Mouse (Mus musculus) thymus, adult 2 months (tissue): ENCODE data around the gene Phc2. TPM values are rescaled to one million over a fixed set of nuclear protein-coding genes. Genes with fewer than 3 reads are reported as not detected.
A peak's percentile ranks its signal among the peaks of the same experiment; 100 is the strongest.

Experiments
- DNase-seq: peaks from one replicate; pipeline ENCODE4 v3.0.0; 2021
- H3K27ac ChIP-seq: fragments of 200-500 bp; 2 replicates; pipeline ENCODE4 v1.5.1; 2012; ENCODE audit warnings: low read length, control low read depth; ENCODE audit not compliant: control insufficient read depth, insufficient read depth
- H3K27me3 ChIP-seq: fragments of 200-500 bp; 2 replicates; pipeline ENCODE4 v1.6.1; 2012; ENCODE audit warnings: mild to moderate bottlenecking, low read length, moderate library complexity, mixed read lengths; ENCODE audit not compliant: control insufficient read depth, insufficient read depth
- H3K36me3 ChIP-seq: fragments of 200-500 bp; 2 replicates; pipeline ENCODE4 v1.6.1; 2012; ENCODE audit warnings: mild to moderate bottlenecking, low read length, moderate library complexity; ENCODE audit not compliant: control insufficient read depth, insufficient read depth
- H3K4me1 ChIP-seq: fragments of 200-500 bp; replicated peaks from 2 replicates; pipeline ENCODE4 v1.6.1; 2012; ENCODE audit warnings: low read length; ENCODE audit not compliant: control insufficient read depth, insufficient read depth
- H3K4me3 ChIP-seq: fragments of 200-500 bp; 2 replicates; pipeline ENCODE4 v1.5.1; 2012; ENCODE audit warnings: mild to moderate bottlenecking, low read length, control low read depth, moderate library complexity; ENCODE audit not compliant: control insufficient read depth, insufficient read depth
- CTCF ChIP-seq: fragments of 200-500 bp; IDR thresholded peaks from 2 replicates; pipeline ENCODE4 v1.5.1; 2012; ENCODE audit warnings: mild to moderate bottlenecking, control low read depth, low read length, moderate library complexity, borderline replicate concordance; ENCODE audit not compliant: control insufficient read depth, poor library complexity, insufficient read depth; ENCODE audit errors: extremely low read depth
- POLR2A ChIP-seq: fragments of 200-500 bp; IDR thresholded peaks from 2 replicates; pipeline ENCODE4 v1.6.1; 2012; ENCODE audit warnings: mild to moderate bottlenecking, low read length, control low read depth, moderate library complexity; ENCODE audit not compliant: control insufficient read depth, poor library complexity, insufficient read depth; ENCODE audit errors: extremely low read depth
- WGBS: fragments of 180-500 bp; shearing (Covaris S2); methylation state at CpG from one replicate; pipeline ENCODE4 v1.1.7; 2018; 5-methylcytosine and 5-hydroxymethylcytosine counted together
- polyA plus RNA-seq: library from polyadenylated mRNA; depleted of rRNA; stranded (reverse); fragments of >200 nt; gene quantifications from 2 replicates; pipeline ENCODE4 v1.2.3, GENCODE M21; 2012

Phc2 gene
- polyA plus RNA-seq, 1 experiment = 139 TPM

- DNase-seq = peak; percentile 45
- Histone ChIP-seq H3K4me1 (peaks cover 46% of the 10 kb centered on the region), H3K36me3 (no peaks in the 10 kb centered on the region), H3K4me3 (no peak overlapping the region), H3K27ac (no peak overlapping the region), H3K27me3 (no peaks in the 10 kb centered on the region)
- TF ChIP-seq CTCF (no peak), POLR2A (no peak)
- 27% methylated on average over 8 of the region's 8 CpGs for whole genome bisulfite sequencing
Measured at GRCm38 (mm10) chr4:128613326-128613725, 41.2 kb upstream of the Phc2 start.

- H3K27me3 ChIP-seq = no peaks in the 10 kb centered on the region
- 0 out of 2 replicates have a peak overlapping the region, but pooled peaks have one; percentile 6 for H3K27ac ChIP-seq
- TF ChIP-seq CTCF = no peak
- no peak for TF ChIP-seq POLR2A
- DNase-seq = peak; percentile 37
- peak overlapping the region; percentile 60 for H3K4me3 ChIP-seq
- no peaks in the 10 kb centered on the region for H3K36me3 ChIP-seq
- peaks cover 56% of the 10 kb centered on the region for H3K4me1 ChIP-seq
- WGBS = 22% methylated on average over 14 of the region's 14 CpGs
Measured at GRCm38 (mm10) chr4:128615761-128616160, 38.7 kb upstream of the Phc2 start.

GRCm38 (mm10) chr4:128617363-128618120 is 37.0 kb upstream of the Phc2 start:
- Histone ChIP-seq H3K27me3 (no peaks in the 10 kb centered on the region), H3K36me3 (no peaks in the 10 kb centered on the region), H3K4me1 (peaks cover 57% of the 10 kb centered on the region), H3K4me3 (peak overlapping the region; percentile 60), H3K27ac (peak overlapping the region; percentile 89)
- 15% methylated on average over 17 of the region's 17 CpGs for WGBS
- TF ChIP-seq POLR2A (no peak), CTCF (0 out of 2 replicates have a peak, but pooled peaks have one; percentile 17)
- DNase-seq = peak; percentile 37

- WGBS = 22% methylated on average over 15 of the region's 15 CpGs
- TF ChIP-seq CTCF = no peak
- no peak for TF ChIP-seq POLR2A
- DNase-seq = peak; percentile 77
- H3K27ac ChIP-seq = peak within 1 kb of the TSS; percentile 89
- no peaks in the 10 kb centered on the region for H3K36me3 ChIP-seq
- peaks cover 57% of the 10 kb centered on the region for H3K4me1 ChIP-seq
- no peaks in the 10 kb centered on the region for H3K27me3 ChIP-seq
- H3K4me3 ChIP-seq = peak within 1 kb of the TSS; percentile 60
Measured at GRCm38 (mm10) chr4:128618246-128618911, 36.1 kb upstream of the Phc2 start, which contains the start of gene Tlr12. TSS of gene Tlr12 (minus strand) at chr4:128618619.

- H3K4me3 ChIP-seq = peak overlapping the region; percentile 60
- H3K4me1 ChIP-seq = peaks cover 57% of the 10 kb centered on the region
- WGBS = 6% methylated on average over 2 of the region's 2 CpGs
- H3K27ac ChIP-seq = peak overlapping the region; percentile 89
- no peaks in the 10 kb centered on the region for H3K36me3 ChIP-seq
- no peaks in the 10 kb centered on the region for H3K27me3 ChIP-seq
- no peak for DNase-seq
- TF ChIP-seq POLR2A = no peak
- TF ChIP-seq CTCF = no peak
Measured at GRCm38 (mm10) chr4:128618963-128619362, 35.5 kb upstream of the Phc2 start.

GRCm38 (mm10) chr4:128620572-128620971 is 33.9 kb upstream of the Phc2 start:
- H3K4me3 ChIP-seq = no peak overlapping the region
- 70% methylated on average over 6 of the region's 6 CpGs for WGBS
- no peak overlapping the region for H3K27ac ChIP-seq
- H3K27me3 ChIP-seq = no peaks in the 10 kb centered on the region
- peaks cover 46% of the 10 kb centered on the region for H3K4me1 ChIP-seq
- no peaks in the 10 kb centered on the region for H3K36me3 ChIP-seq
- no peak for DNase-seq
- TF ChIP-seq CTCF = no peak
- no peak for TF ChIP-seq POLR2A
